Mouse (Mus musculus) layer of hippocampus, postnatal 36 days (tissue): ENCODE measurements around the gene Hhipl2. TPM values are rescaled to one million over a fixed set of nuclear protein-coding genes. Genes with fewer than 3 reads are reported as not detected.

Experiments
- total RNA-seq, 2 experiments: library from RNA; stranded (reverse); gene quantifications; 2 replicates each; pipeline ENCODE4 v1.2.3; 2021

Gene Hhipl2
- total RNA-seq, 2 experiments from 2014 or later, result 0.15 to 0.20 TPM

Other genes starting within 250 kb of the Hhipl2 start
- gene Disp1, start 196.7 kb upstream of the Hhipl2 start, total RNA-seq, result 1 to 10 TPM; 3.5 to 3.6 TPM
- 10 to 100 TPM; 46.3 to 47.3 TPM for gene Aida, start 121.6 kb upstream of the Hhipl2 start, total RNA-seq
- 10 to 100 TPM; 52.1 to 59.6 TPM for gene Brox, start 120.9 kb upstream of the Hhipl2 start, total RNA-seq
- 100 to 1,000 TPM; 219 to 226 TPM for gene Mia3, start 48.7 kb upstream of the Hhipl2 start, total RNA-seq
- 10 to 100 TPM; 17.2 to 21.2 TPM for gene Taf1a, start 29.2 kb upstream of the Hhipl2 start, total RNA-seq